Mouse (Mus musculus) liver, postnatal 0 days (tissue): Measurements from ENCODE around the gene Wbp11.
A peak's percentile ranks its signal among the peaks of the same experiment; 100 is the strongest.

ENCODE experiments used
- CTCF ChIP-seq: sonication (generic); IDR thresholded peaks from 2 replicates; pipeline ENCODE4 v1.5.1; 2016; ENCODE audit warnings: antibody characterized with exemption, low read depth
- EP300 ChIP-seq: IDR thresholded peaks from 2 replicates; pipeline ENCODE4 v1.6.1; 2016; ENCODE audit warnings: antibody characterized with exemption, low read depth, mild to moderate bottlenecking

DNA sequence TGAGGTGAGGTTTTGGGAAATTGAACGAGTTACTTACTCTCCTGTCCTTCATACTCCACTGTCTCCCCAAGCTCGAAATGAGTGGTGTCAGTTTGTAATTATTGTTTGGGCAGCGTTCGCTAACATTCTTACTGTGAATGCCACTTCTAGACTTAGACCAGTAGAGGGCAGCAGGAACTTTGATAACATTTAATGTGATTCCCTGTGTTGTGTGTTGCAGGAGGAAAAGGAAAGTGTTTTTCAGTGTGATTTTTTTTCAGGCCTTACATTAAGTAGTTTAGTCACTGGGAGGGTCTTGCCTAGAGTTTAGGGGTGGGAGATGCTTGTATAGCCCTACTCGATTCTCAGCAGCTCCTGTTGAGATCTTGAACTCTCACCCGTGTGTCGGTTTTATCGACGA is 33.0 kb upstream of the Wbp11 start:
- TF ChIP-seq CTCF = peak; percentile 93
- TF ChIP-seq EP300 = 0 out of 2 replicates have a peak, but pooled peaks have one; percentile 9
